Mouse (Mus musculus) CH12F3 (cell line): ENCODE data around the gene Ppp1r11.
"Not testable (repeated sequence)": the region's sequence is repeated elsewhere in the genome, so short reads cannot be mapped to it uniquely, and the experiment has no call there.

Source experiments
- in situ Hi-C: fragments of 300-500 bp; cut with MboI; formaldehyde crosslinking; loops from 2 replicates; pipeline ENCODE4 v1.14.3; 2020; ENCODE audit warnings: low sequenced_read_pairs

Gene Ppp1r11

DNA sequence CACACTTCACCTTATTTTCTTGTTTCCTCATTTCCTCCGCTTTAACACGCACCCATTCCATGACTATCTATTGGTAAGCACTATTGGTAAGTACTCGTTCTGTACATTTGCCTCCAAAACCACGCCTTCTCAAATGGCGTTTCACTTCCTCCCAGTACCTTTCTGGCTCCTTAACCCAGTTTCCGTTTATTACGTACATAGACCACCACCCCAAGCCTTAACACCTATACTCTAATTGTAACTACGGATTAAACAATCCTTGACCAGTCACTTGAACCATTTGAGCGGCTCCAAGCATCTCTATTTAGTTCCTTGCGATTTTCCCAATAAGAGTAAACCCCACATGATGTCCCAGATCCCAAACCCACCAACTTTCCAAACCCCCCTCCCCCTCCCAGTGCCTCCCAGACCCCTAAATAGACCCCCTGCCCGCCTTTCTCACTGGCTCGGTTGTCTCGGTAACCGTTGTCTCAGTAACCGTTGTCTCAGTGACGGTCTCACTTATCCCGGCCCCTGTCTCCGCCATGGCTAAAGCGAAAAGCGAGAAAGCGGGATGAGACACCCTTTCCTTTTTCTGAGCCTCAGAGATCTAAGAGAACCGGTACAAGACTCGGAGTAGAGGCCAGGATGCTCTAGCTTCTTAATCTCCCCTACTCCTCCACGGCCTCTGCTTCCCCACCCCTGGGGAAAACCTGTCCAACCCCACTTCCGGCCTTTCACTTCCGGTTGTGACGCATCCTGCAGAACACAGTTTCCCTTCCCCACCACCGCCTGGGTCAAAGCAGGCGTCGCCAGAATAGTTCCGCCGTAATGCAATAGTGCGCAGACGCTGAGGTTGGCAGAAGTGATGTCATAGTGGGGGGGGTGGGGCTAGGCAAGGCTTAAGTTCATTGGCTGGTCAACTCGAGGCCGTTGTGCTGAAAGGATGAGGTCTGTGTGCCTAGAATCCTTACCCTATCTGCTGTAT, at the start of gene Ppp1r11:
Gene Ppp1r11, minus strand, starts transcription at position 761 of the 967 bp plus-strand sequence.
- in situ Hi-C loops: no loop called here

DNA sequence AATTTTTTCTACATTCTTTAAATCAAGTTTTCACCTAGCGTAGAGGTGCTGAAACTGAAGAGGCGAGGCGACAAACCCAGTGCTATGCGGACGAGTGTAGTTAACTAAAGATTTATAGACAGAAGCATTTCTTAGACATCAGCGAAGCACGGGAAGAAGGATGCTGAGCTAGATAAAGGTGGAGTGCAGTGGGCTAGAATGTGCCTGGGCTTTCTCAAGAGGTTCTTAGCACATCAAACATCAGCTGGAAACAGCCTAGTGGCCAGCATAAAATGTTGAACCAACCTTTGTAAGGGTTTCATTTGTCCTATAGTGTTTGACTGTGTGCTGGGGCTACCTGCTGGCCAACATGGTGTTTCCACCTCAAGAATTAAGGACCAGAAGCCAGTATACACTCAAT, 49.3 kb upstream of the Ppp1r11 start, which contains the start of gene Zfp57:
Gene Zfp57, plus strand, starts transcription at position 301 of the 400 bp plus-strand sequence.
- in situ Hi-C loops: no loop called here

DNA sequence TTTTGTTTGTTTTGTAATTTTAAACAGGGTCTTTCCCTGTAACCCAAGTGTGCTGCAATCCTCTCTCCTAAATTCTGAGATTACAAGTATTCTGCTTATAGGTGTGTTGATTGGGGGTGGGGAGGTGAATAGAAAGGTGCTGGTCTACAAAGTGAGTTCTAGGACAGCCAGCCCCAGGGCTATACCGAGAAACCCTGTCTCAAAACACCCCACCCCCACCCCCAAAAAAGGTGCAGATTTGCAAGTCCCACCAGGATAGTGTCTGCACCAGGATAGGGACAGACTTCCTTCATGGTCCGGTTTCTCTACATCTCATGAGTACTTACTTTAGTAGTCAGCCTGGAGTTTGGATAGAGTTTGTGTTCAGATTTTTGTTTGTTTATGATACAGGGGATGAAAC, 46.9 kb upstream of the Ppp1r11 start:
- in situ Hi-C loops: no loop called here

DNA sequence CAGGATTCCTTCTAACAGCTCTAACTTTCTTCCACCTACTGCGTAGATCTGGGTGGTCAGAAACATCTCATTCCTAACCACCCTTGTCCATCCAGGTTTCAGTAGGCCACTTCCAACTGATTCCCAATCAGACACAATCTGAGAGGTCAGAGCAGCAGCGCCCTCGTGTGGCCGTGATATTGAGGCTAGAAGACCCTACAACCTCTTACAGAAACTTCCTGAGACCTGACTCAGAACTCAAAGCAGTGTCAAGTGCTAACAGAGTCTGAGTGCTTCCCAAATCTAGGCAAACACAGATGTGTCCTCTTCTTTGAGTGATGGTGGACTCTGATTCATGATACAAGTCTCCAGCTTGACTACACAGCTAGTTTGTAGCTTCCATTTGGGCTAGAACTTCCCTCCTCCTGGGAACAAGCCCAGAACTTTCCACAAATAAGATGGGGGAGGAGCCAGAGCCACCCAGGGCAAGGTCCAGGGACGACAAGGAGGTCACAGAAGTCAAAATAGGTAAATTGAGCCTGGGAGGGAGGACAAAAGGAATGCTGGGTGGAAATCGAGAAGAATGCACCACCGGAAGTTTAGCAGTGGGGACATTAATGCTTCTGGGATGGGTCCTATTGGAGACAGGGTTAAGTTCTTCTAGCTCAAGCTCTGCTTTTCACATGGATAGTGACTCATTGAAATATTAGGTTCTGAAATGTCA, 45.6 kb upstream of the Ppp1r11 start:
- in situ Hi-C loops: no loop called here

DNA sequence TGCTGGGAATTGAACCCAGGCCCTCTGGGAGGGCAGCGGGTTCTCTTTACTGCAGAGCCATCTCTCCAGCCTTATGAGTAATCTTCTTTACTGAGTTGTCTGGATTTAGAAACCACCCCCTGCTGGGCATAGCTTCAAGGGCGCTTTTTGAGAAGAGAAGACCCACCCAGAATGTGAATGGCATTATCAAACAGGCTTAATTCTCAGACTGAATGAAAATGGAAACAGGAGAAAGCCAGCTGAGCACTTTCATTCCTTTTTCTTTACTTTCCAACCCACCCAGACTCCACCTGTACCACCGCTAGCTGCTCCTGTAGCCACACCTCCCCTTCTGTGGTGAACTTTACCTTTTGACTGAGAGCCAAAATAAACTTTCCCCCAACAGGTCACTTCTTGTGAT, 43.9 kb upstream of the Ppp1r11 start:
- in situ Hi-C loops: no loop called here

- in situ Hi-C loops: no loop called here
These were observed 43.0 kb upstream of the Ppp1r11 start for GRCm38 (mm10) chr17:36994528-36994927.

- in situ Hi-C loops: no loop called here
These were observed 42.3 kb upstream of the Ppp1r11 start for GRCm38 (mm10) chr17:36993770-36994325.

GRCm38 (mm10) chr17:36992336-36993104, 41.0 kb upstream of the Ppp1r11 start:
- in situ Hi-C loops: no loop called here

- in situ Hi-C loops: not testable (repeated sequence)
These were observed 39.1 kb upstream of the Ppp1r11 start for GRCm38 (mm10) chr17:36990630-36991029.

DNA sequence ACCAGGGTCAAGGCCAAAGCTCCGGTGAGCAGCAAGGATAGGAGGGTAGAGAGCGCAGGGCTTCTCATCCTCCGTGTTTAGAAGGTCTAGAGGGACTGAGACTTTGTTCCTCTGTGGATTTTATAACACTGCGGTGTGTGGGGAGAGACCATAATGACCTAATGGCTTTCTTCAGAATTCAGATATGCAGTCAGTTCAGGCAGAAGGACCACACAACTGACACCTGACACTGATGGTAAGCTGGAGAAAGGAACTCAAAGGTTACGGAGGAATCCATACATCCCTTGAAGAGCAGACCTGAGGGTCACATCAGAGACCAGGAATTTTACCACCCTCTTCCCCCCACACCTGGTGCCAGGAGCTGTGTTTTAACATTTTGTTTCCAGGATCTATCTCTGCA, 37.9 kb upstream of the Ppp1r11 start, which contains the start of gene H2-M5:
Gene H2-M5, minus strand, starts transcription at position 101 of the 400 bp plus-strand sequence.
- in situ Hi-C loops: no loop called here

GRCm38 (mm10) chr17:36988475-36988874, 36.9 kb upstream of the Ppp1r11 start:
- in situ Hi-C loops: no loop called here

DNA sequence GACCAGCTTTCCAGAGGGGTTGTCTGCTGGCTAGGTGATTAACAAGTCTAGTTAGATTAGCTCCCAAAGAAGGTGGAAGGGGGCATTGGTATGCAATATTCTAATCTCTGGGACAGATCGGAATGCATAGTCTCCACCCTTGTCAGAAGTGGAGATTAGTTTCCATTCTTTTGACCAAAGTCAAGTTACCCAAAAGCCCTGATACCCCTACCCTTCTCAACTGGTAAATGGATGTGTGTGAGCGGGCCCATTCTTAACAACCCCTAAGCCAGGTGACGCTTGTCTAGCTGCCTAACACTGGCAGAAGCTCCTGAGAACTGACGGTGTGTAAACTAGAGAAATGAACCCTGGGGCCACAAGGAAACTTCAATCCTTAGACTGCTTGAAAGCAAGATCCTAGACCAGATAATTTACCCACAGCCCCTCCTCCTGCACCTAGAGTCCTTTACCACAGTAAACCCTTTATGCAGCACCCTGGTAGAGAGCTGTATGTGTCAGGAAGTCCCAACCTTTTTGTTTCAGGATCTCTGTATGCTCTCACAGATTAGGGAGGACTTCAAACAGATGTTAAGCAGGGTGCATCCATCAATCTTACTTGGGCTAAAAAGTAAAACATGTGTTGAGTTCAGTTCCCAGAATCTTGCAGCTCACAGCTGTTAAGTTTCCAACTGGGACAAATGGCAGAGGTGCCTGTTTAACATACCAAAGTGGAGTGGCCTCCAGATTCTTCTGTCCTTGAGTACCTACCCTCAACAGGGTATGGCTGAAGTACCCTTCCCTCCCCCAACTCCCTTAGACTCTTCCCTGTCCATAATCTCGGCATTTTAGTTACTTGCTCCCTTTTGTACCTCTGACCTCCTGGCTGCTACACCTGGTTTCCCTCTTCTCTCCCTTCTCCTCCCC, 31.0 kb upstream of the Ppp1r11 start:
- in situ Hi-C loops: no loop called here

DNA sequence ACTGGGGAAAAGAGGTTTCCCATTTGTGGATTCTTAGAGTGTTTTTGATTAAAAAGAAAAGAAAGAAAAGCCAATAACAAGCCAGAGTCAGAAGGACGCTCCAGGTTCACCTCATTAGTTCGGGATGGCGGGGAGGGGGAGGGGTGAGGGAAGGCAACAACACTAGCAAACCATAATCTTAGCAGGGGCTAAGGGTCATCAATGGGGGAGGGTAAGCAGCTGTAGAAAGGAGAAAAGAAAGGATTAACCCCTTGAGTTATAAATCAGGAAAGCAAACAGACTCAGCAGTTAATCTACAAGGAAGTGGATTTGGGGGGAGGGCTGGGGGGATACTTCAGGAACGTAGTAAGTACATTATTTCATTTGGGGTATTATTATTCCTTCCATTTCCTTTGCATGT, 30.3 kb upstream of the Ppp1r11 start:
- in situ Hi-C loops: no loop called here

DNA sequence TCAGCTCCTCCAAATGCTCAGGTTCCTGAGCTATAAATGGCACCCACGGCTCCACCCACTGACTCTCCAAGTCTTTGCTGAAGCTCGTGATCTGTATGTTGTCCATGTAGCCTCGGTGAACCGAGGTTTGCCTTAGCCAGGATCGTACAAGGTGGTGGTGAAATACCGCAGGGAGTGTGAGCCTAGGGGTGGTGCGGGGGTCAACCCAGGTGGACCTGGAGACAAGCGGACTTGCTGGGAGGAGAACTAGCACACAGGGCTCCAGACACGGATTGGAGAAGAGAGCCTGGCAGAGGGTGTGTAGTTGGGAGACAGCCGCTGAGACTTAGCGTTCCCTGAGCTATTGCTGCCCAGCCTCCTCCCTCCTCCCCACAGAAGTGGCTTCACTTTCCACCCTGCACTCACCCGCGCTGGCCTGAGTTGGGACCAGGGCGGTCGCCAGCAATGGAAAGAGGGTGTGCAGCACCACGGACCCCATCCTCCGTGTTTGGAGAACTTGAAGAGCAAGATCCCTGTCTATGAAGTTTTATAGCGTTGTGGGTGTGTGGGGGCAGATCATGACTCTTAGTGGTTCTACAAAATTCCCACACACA, 29.8 kb upstream of the Ppp1r11 start, which contains the start of gene 2410137M14Rik:
Gene 2410137M14Rik, minus strand, starts transcription at position 17 of the 593 bp plus-strand sequence.
- in situ Hi-C loops: no loop called here

DNA sequence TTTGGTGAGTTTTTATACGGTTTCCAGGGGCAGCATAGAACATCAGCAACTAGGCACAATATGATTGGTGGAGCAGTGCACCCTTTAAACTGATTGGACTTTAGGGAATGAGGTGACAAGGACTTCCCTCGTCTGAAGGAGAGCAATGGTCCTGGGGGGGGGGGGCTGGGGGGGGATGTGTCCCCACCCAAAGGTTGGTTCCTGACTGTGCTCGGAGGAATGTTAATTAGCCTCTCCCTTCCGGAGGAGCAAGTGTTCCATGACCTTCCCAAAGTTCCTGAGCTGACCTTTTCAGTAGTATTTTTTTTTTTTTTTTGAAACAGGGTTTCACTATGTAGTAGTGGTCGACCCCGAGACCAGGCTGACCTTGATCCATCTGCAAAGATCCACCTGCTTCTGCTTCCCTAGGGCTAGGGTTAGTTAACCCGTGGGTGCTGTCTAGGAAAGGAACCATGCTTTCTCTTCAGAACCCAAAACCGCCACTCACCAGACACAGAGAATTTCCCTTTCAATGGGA, 21.8 kb upstream of the Ppp1r11 start:
- in situ Hi-C loops: no loop called here

DNA sequence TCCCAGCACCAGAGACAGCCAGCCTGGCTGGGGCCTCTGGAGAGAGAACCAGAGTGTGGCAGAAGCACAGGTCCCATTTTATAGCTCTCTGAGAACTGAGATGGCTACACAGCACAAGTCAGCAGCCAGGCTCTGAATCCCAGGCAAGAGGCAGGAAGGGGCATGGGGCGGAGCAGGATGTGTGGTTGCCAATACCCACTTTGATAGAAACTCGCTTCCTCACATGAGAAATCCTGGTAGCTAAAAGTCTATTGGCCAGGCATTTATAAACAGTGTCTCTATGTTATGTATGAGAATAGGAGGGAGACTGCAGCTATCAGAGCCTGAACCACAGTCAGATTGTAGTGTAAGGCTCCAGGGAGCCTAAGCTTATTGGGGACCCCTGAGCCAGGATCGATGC, 21.2 kb upstream of the Ppp1r11 start:
- in situ Hi-C loops: no loop called here

- in situ Hi-C loops: no loop called here
These were observed 19.8 kb upstream of the Ppp1r11 start for GRCm38 (mm10) chr17:36971172-36971850.

DNA sequence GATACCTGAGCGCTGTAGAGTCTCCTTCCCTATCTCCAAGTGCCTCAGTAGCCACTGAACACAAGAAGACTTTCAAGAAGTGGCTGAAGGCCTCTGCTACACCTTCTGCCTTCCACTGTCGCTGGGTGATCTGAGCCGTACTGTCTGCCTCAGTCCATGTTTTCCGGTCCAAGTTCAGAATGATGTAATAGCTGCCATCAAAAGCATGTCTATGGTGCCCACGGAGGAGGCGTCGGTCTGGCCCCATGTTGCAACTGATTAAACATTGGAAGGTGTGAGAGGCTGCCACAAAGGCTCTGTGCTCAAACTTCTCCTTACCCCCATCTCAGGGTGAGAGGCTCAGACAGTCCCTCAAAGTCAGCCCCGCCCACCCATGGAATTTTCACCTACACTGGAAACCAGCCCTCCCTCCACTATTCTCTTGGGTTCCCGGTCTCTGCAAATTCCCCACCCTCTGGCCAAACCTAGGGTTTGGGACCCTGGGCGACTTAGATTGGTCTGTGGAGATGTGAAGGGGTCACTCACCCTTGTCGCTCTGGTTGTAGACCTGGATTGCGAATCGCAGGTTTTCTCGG, 18.9 kb upstream of the Ppp1r11 start:
- in situ Hi-C loops: no loop called here
